Mouse (Mus musculus): ENCODE data around the gene Neil1.

The Neil1 gene

DNA sequence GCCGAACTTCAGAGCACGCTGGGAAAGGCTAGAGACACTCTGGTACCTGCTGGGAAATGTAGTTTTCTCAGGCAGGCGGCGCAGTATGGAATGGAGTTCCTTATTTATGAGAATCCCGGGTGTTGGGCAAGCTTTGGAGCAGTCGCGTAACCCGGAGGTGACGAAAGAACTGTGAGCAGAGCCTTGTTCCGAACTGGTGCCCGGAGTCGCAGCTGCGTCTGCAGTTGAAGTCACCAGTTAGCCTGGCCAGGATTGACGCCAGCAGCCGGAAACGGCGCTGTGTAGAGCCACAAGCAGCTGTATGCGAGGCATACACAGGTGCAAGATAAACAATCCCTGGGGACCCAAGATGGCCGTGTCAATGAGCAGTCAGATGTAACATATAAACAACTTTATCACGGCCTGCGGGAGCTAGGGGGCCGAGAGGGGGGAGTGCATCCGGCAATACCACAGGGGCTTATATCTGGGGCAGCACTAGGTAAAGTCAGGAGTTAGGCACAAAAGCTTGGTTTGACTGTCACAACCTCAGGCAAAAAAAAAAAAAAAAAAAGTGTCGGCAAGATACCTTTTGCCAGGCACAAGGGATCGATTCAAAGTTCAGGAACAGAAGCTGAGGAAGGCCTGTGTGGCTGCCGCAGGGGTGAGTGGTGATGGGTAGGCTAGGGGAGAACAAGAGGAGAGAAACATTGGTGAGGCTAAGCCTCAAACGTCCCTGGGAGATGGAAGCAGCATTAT, at the start of gene Neil1:
Gene Neil1 (minus strand): TSS at position 162 of the 735 bp plus-strand sequence.
- DNase-seq = peak; percentile 99

GRCm38 (mm10) chr9:57197414-57197813, 49.3 kb upstream of the Neil1 start:
- DNase-seq = no peak

- DNase-seq = no peak
Measured at GRCm38 (mm10) chr9:57196708-57197107, 48.6 kb upstream of the Neil1 start.

- DNase-seq = peak; percentile 82
Measured at GRCm38 (mm10) chr9:57168411-57168810, 20.3 kb upstream of the Neil1 start.

DNA sequence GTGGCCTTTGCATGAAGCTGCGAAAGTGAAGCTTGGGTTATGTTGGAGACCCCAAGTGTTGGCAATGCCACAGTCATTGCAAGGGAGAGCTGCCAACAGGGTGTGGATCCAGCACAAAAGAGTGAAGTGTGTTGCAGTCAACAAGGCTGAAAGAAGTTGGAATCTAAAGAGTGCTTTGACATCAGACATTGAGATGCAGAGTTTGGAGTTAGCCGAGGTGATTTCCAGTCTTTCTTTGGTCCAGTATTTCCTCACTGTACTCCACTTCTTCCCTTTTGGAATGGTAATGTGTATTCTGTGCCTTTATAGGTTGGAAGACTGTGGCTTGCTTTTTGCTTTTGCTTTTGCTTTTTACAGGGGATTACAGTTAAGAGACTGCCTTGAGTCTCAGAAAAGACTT, 18.1 kb upstream of the Neil1 start:
- no peak for DNase-seq

- peak; percentile 58 for DNase-seq
Measured at GRCm38 (mm10) chr9:57163137-57163536, 15.0 kb upstream of the Neil1 start.

DNA sequence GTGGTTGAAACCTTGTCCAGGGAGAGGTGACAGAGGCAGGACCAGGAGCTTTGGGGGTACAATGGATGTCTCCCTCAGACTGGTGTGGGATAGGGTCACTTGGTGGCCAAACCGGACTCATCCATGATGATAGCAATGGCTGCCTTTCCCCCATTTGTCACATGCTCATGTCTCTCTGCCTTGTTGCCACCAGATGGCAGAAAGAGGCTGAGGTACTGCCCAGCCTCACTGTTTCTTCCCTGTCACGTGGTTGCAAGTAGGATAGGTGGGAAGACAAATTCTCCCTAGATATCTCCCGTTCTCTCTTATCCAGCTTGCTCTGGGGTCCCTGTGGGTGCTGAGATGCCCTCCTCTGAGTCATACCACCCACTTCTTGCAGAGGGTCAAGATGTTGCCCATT, 14.4 kb upstream of the Neil1 start:
- DNase-seq = no peak

DNA sequence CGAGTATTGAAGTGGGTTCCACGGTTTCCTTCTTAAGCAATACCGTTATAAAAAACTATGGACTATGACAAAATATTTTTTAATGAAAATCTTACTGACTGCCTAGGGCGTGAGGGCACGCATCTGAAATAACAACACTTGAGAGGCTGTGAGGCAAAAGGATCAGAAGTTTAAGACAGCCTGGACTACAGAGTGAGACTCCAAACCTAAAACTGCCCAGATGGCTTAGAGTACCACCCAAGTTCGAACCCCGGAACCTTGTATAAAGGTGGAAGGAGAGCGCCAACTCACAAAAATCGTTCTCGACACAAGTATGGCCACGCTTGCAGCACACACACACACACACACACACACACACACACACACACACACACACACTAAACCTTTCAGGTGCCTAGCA, 10.4 kb upstream of the Neil1 start:
- DNase-seq = peak; percentile 82

- peak; percentile 100 for DNase-seq
Measured at GRCm38 (mm10) chr9:57158013-57158470, 9.9 kb upstream of the Neil1 start, which contains the start of gene Commd4. Gene Commd4, minus strand, starts transcription at chr9:57158331.

GRCm38 (mm10) chr9:57157499-57157898, 9.4 kb upstream of the Neil1 start:
- peak; percentile 80 for DNase-seq

GRCm38 (mm10) chr9:57156823-57157222, 8.7 kb upstream of the Neil1 start:
- DNase-seq = peak; percentile 80

DNA sequence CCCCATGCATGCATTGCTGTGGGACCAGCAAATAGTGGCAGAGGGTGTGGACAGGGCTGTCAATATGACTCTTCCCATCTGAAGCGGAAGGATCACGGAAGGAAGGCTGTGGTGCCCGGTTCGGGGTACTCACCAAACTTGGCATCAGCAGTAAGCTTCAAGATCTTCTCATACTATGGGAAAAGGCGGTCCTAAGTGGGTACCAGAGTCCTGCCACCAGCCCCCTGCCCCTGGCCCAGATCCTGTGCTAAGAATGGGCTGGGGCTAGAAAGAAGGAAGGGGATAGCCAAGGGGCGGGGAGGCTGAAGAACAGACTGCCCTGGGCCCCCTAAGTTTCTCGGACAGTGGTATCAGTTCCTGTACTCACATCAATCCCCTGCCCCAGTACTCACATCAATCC, 8.3 kb upstream of the Neil1 start:
- peak; percentile 90 for DNase-seq

DNA sequence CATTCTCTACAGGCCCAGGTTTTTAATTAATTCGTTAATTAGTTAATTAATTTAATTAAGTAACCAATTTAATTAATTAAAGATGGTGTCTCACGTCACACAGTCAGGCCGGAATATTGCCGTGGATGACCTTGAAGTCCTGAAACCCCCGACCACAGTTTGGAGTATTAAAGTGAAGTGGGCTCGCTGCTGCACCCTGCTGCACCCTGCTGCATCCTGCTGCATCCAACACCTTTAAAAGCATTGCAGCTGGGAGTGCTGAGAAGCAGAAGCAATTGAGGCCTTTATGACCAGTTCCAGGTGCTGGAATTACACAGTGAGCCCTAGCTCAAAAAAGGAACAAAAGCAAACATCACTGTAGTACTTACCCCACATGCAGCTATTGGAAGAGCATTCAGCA, 4.2 kb upstream of the Neil1 start:
- peak; percentile 49 for DNase-seq

GRCm38 (mm10) chr9:57150192-57150591, 2.1 kb upstream of the Neil1 start:
- peak; percentile 82 for DNase-seq

DNA sequence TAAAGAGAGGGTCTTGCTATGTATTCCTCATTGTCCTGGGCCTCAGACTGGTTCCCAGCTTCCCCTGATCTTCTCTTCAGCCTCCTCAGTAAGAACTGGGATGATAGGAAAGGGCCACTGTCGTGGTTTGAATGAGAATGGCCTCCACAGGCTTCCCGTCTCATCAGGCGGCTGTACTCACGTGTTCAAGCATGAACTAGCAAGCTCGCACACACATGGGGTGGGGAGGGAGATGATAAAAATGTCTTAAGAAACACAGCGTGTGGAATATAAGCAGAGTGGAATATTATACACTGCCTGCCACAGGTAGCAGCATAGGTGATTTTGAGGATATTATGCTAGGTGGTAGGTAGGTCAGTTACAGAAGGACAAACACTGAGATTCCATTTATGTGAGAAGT, 916 bp upstream of the Neil1 start:
- peak; percentile 81 for DNase-seq

- peak; percentile 94 for DNase-seq
Measured at GRCm38 (mm10) chr9:57147205-57148143, 631 bp downstream of the Neil1 start.

- DNase-seq = peak; percentile 92
Measured at GRCm38 (mm10) chr9:57146451-57147066, 1.5 kb downstream of the Neil1 start.

DNA sequence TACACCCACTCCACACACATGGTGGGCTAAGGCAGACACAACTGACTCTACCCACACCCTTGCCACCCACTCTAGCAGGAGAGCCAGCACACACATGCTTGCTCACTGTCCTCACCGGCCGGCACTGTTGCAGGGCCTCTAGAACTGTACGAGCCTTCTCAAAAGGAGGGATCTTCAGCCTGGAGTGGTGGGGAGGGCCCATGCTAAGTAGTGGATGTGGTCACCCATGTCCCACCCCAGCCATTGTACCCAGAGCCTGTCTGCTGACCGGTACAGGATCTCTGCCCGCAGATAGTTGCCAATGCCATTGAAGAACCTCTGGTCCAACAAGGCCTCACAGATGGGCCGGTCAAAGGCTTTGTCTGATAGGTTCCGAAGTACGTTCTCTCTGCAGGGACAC, 3.3 kb downstream of the Neil1 start:
- peak; percentile 88 for DNase-seq

DNA sequence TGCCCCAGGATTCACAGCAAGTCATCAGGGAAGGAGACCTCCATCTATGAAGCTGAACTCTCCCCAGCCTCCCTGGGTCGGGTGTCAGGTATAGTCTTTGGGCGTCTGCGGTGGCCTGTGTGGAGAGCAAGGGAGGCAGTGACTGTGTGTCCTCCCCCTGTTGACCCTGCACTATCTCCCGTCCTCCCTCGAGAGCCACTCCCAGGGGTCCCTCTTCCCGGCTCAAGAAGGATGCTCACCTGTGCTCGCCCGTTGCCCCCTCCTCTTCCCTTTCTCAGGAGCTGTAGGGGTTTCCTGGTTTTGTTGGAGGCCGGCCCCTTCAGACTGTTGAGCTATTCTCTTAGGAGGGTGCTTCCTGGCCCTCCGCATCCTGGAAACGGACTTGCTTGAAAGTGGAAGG, 4.9 kb downstream of the Neil1 start:
- DNase-seq = peak; percentile 90

DNA sequence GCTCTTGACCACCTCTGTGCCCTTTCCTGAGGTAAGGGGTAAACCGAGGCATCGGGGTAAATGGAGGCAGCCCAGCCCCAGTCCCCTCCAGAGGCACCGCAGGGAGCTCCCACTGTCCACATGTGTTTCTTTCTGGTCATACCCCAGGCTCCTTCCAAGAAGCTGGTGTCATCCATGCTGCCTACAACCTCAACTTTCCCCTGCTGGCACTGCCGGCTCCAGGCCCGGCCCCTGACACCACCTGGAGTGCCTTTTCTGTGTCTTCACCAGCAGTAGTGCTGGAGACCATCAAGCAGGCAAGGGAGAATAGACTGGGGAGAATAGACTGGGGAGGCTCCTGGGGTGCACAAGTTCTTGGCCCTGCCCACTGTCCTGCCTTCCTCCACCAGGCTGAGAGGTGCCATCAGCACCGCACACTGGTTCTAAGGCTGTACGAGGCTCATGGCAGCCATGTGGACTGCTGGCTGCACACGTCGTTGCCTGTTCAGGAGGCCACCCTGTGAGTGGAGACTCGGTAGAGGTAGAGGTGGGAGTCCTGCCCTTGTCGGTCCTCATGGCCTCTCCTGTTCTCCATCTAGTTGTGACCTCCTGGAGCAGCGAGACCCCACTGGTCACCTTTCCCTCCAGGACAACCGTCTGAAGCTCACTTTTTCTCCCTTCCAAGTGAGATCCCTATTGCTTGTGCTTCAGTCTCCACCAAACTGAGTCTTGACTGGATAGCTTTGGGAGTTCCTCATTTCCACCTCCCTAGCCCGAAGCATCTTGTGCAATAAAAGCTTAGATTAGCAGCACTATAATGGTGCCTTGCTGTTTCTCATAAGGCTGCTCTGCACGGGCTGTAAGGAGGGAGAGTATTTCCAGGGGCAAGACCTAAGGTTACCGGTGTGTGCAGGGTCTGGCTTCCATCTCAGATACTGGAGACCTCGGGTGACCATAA, 6.4 kb downstream of the Neil1 start:
- DNase-seq = peak; percentile 87

- DNase-seq = no peak
Measured at GRCm38 (mm10) chr9:57139571-57139970, 8.5 kb downstream of the Neil1 start.

DNA sequence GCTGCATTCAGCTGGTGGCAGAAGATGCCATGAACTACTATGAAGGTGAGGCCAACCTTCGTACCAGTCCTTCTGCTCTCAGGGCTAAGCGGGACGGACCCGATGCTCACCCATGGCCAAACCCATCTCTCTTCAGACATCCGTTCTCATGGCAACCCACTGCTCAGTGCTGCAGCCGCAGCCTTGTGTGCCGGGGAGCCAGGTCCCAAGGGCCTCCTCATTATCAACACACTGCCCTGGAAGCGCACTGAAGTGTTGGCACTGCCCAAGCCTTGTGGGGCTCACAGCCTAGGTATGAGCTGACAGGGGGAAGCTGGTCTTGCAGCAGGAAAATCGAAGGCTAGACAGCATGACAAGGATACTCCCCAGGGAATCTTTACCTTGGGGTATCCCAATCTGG, 9.0 kb downstream of the Neil1 start:
- DNase-seq = peak; percentile 88
